Mouse (Mus musculus) gastrocnemius, postnatal 10 days (tissue): Measurements from ENCODE around the gene Rab27a. TPM values are rescaled to one million over a fixed set of nuclear protein-coding genes. Genes with fewer than 3 reads are reported as not detected.
"Not testable (repeated sequence)": the region's sequence is repeated elsewhere in the genome, so short reads cannot be mapped to it uniquely, and the experiment has no call there.

Source experiments
- DNase-seq: peaks from one replicate; pipeline ENCODE4 v3.0.0; 2021; ENCODE audit warnings: mixed read lengths
- total RNA-seq, 2 experiments: library from RNA; stranded (reverse); gene quantifications; 2 replicates each; pipeline ENCODE4 v1.2.3; 2021

Rab27a gene
- total RNA-seq, 2 experiments from 2014 or later, result 2.1 to 2.9 TPM

GRCm38 (mm10) chr9:73045711-73046110 lies 1.1 kb downstream of the Rab27a start:
- no peak for DNase-seq

- no peak for DNase-seq
Observed at GRCm38 (mm10) chr9:73047906-73048305, 3.3 kb downstream of the Rab27a start.

- no peak for DNase-seq
Observed at GRCm38 (mm10) chr9:73048927-73049326, 4.3 kb downstream of the Rab27a start.

GRCm38 (mm10) chr9:73049833-73050232 lies 5.2 kb downstream of the Rab27a start:
- no peak for DNase-seq

- DNase-seq, result no peak
Observed at GRCm38 (mm10) chr9:73050606-73051005, 6.0 kb downstream of the Rab27a start.

- no peak for DNase-seq
Observed at GRCm38 (mm10) chr9:73055441-73055911, 10.8 kb downstream of the Rab27a start.

GRCm38 (mm10) chr9:73059224-73059623 lies 14.6 kb downstream of the Rab27a start:
- DNase-seq, result no peak

GRCm38 (mm10) chr9:73063621-73064290 lies 19.1 kb downstream of the Rab27a start:
- no peak for DNase-seq

- DNase-seq, result no peak
Observed at GRCm38 (mm10) chr9:73067086-73067485, 22.4 kb downstream of the Rab27a start.

GRCm38 (mm10) chr9:73068230-73068679 lies 23.6 kb downstream of the Rab27a start:
- DNase-seq, result no peak

GRCm38 (mm10) chr9:73068688-73069087 lies 24.0 kb downstream of the Rab27a start:
- DNase-seq, result no peak

- no peak for DNase-seq
Observed at GRCm38 (mm10) chr9:73070971-73071659, 26.5 kb downstream of the Rab27a start.

- DNase-seq, result no peak
Observed at GRCm38 (mm10) chr9:73072426-73072825, 27.8 kb downstream of the Rab27a start.

GRCm38 (mm10) chr9:73073169-73073568 lies 28.5 kb downstream of the Rab27a start:
- no peak for DNase-seq

- DNase-seq, result not testable (repeated sequence)
Observed at GRCm38 (mm10) chr9:73079349-73079748, 34.7 kb downstream of the Rab27a start.

- DNase-seq, result no peak
Observed at GRCm38 (mm10) chr9:73079801-73080325, 35.2 kb downstream of the Rab27a start.

GRCm38 (mm10) chr9:73082291-73083000 lies 37.8 kb downstream of the Rab27a start:
- no peak for DNase-seq

- no peak for DNase-seq
Observed at GRCm38 (mm10) chr9:73083956-73084355, 39.3 kb downstream of the Rab27a start.

- no peak for DNase-seq
Observed at GRCm38 (mm10) chr9:73085845-73086244, 41.2 kb downstream of the Rab27a start.

GRCm38 (mm10) chr9:73087121-73087520 lies 42.5 kb downstream of the Rab27a start:
- no peak for DNase-seq

- no peak for DNase-seq
Observed at GRCm38 (mm10) chr9:73087581-73087980, 42.9 kb downstream of the Rab27a start.

GRCm38 (mm10) chr9:73089222-73089920 lies 44.7 kb downstream of the Rab27a start:
- no peak for DNase-seq
